ENCODE assay signal across 8 mouse cellular contexts in the genomic region with DNA sequence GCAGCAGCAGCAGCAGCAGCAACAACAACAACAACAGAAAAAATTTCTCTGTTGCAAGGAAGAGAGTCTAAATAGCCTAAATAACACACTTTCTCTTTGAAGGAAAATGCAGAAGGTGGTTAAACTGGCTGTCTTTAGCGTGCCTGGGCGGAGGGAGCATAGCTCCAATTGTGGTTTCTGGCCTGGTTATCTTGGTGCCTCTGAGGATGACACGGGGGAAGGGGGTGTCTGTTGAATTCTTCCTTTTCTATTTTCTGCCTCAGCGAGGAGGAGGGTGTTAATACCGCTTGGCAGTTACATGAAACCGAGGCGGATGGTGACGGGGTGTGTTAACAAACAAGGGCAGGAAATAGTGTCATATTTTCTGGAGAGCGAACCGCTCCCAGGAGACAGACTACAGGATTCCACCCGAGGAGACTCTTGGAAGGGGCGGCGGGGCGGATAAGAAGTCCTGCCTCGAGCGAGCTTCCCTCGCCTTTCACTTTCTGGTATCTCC. TPM values are rescaled to one million over a fixed set of nuclear protein-coding genes. Genes with fewer than 3 reads are reported as not detected.
DNase-seq lines count a peak whose midpoint lies in the region; ATAC-seq and TF ChIP-seq lines count a peak whose summit lies in the region.

No protein-coding gene starts in this region.

- peak overlapping the region; percentile 70 for H3K4me3 ChIP-seq in testis, adult 2 months (ENCODE audit: control insufficient read depth, low read depth, low read length)
- H3K4me3 ChIP-seq in embryonic facial prominence, embryonic 12.5 days, result peak overlapping the region; percentile 19
- peak overlapping the region; percentile 56 for H3K4me3 ChIP-seq in heart, adult 2 months
- H3K4me3 ChIP-seq in midbrain, embryonic 11.5 days (ENCODE audit: low read depth, low read length), result no peak overlapping the region

- H3K4me1 ChIP-seq in testis, adult 2 months (ENCODE audit: control insufficient read depth, insufficient read depth, low read length), result peaks cover 9% of the 10 kb centered on the region
- 0 out of 2 replicates have a peak, but pooled peaks cover 2% of the 10 kb centered on the region for H3K4me1 ChIP-seq in embryonic facial prominence, embryonic 12.5 days
- peaks cover 3% of the 10 kb centered on the region for H3K4me1 ChIP-seq in heart, adult 2 months (ENCODE audit: control insufficient read depth, insufficient read depth, low read length)
- peaks cover 4% of the 10 kb centered on the region; the same call in 1 of the 2 replicates for H3K4me1 ChIP-seq in midbrain, embryonic 11.5 days (ENCODE audit: control insufficient read depth, insufficient read depth, low read length)

- H3K4me2 ChIP-seq in embryonic facial prominence, embryonic 12.5 days (replicated peaks), result peak overlapping the region; percentile 41
- peak overlapping the region; percentile 22; the same call in 1 of the 2 replicates for H3K4me2 ChIP-seq in midbrain, embryonic 11.5 days

- H3K9me3 ChIP-seq in embryonic facial prominence, embryonic 12.5 days, result no peaks in the 10 kb centered on the region
- H3K9me3 ChIP-seq in midbrain, embryonic 11.5 days (ENCODE audit: control insufficient read depth, low read length), result no peaks in the 10 kb centered on the region

- TF ChIP-seq EP300 in heart, adult 2 months (IDR thresholded peaks at IDR 0.05; ENCODE audit: insufficient read depth, low read depth, low read length), result no peak

- no peak for TF ChIP-seq CTCF in testis, adult 2 months (IDR thresholded peaks at IDR 0.05; ENCODE audit: control insufficient read depth, insufficient read depth, insufficient replicate concordance, low read depth, low read length)
- TF ChIP-seq CTCF in heart, adult 2 months (IDR thresholded peaks at IDR 0.05), result no peak

- H3K36me3 ChIP-seq in testis, adult 2 months (ENCODE audit: control insufficient read depth, insufficient read depth, low read length), result no peaks in the 10 kb centered on the region
- no peaks in the 10 kb centered on the region for H3K36me3 ChIP-seq in embryonic facial prominence, embryonic 12.5 days
- H3K36me3 ChIP-seq in heart, adult 2 months (ENCODE audit: control insufficient read depth, insufficient read depth, low read length), result no peaks in the 10 kb centered on the region
- H3K36me3 ChIP-seq in midbrain, embryonic 11.5 days (ENCODE audit: control insufficient read depth, insufficient read depth, low read length), result no peaks in the 10 kb centered on the region

- H3K27ac ChIP-seq in testis, adult 2 months (ENCODE audit: control insufficient read depth, insufficient read depth, low read depth, low read length), result no peak overlapping the region
- H3K27ac ChIP-seq in embryonic facial prominence, embryonic 12.5 days, result no peak overlapping the region
- peak overlapping the region; percentile 71 for H3K27ac ChIP-seq in heart, adult 2 months
- no peak overlapping the region for H3K27ac ChIP-seq in midbrain, embryonic 11.5 days (ENCODE audit: low read depth, low read length)

- no peak for ATAC-seq in embryonic facial prominence, embryonic 12.5 days (ENCODE audit: insufficient number of reproducible peaks, insufficient read depth, low FRiP score, low TSS enrichment)
- ATAC-seq in midbrain, embryonic 11.5 days (ENCODE audit: low FRiP score), result no peak

- no peaks in the 10 kb centered on the region for H3K79me2 ChIP-seq in heart, adult 2 months (replicated peaks; ENCODE audit: control insufficient read depth, insufficient read depth, low read length)

- no peak for TF ChIP-seq POLR2A in testis, adult 2 months (IDR thresholded peaks at IDR 0.05; ENCODE audit: control insufficient read depth, low read depth, low read length)
- TF ChIP-seq POLR2A in heart, adult 2 months (IDR thresholded peaks at IDR 0.05; ENCODE audit: insufficient read depth, low read depth, low read length), result 0 out of 2 replicates have a peak, but pooled peaks have one; percentile 29

- DNase-seq in testis, postnatal 14 days (ENCODE audit: low spot score), result no peak
- DNase-seq in heart, adult 2 months, result peak; percentile 69 to 79
- DNase-seq in kidney, adult 18-20 months, result peak; percentile 51
- DNase-seq in left cerebral cortex, postnatal 4 days, result peak; percentile 11
- DNase-seq in midbrain, embryonic 11.5 days (ENCODE audit: low spot score, missing footprints), result peak; percentile 87
- DNase-seq in thymus, postnatal 36 days, result peak; percentile 62 to 65

- intact Hi-C loops in heart, adult 2 months (cut with DNase I), result loop anchor here (1.0 to 2.0 kb wide), 3 partner anchors 64 to 619 kb away; no protein-coding TSS in a partner anchor
- intact Hi-C loops in left cerebral cortex, postnatal 4 days (cut with DNase I), result loop anchor here (5.0 to 10.0 kb wide), 2 partner anchors 201 to 484 kb away; partner anchors contain the start of gene Nog

- H3K27me3 ChIP-seq in testis, adult 2 months (ENCODE audit: control insufficient read depth, insufficient read depth, low read length), result no peaks in the 10 kb centered on the region
- H3K27me3 ChIP-seq in embryonic facial prominence, embryonic 12.5 days, result 0 out of 2 replicates have a peak, but pooled peaks cover 4% of the 10 kb centered on the region
- H3K27me3 ChIP-seq in heart, adult 2 months (ENCODE audit: control insufficient read depth, insufficient read depth, low read length), result no peaks in the 10 kb centered on the region
- H3K27me3 ChIP-seq in midbrain, embryonic 11.5 days (ENCODE audit: control insufficient read depth, insufficient read depth, low read length), result no peaks in the 10 kb centered on the region

- H3K9ac ChIP-seq in embryonic facial prominence, embryonic 12.5 days, result 0 out of 2 replicates have a peak overlapping the region, but pooled peaks have one; percentile 2
- H3K9ac ChIP-seq in heart, adult 2 months (ENCODE audit: low read depth, low read length), result peak overlapping the region; percentile 54
- H3K9ac ChIP-seq in midbrain, embryonic 11.5 days (ENCODE audit: low read length), result no peak overlapping the region

- WGBS in embryonic facial prominence, embryonic 12.5 days, result 34% methylated on average over 17 of the region's 17 CpGs
- 3% methylated on average over 17 of the region's 17 CpGs for WGBS in heart, adult 2 months
- 51% methylated on average over 17 of the region's 17 CpGs for WGBS in midbrain, embryonic 11.5 days

RNA-seq across cellular contexts. Expression of gene Gm525, which starts 27.2 kb away (rescaled TPM):
- polyA plus RNA-seq in testis, adult 2 months (2012; rRNA removed), result 10.4 and 17.4 TPM in 2 replicates
- 0.32 TPM in 1 of 2 replicates, not detected in the other for polyA plus RNA-seq in embryonic facial prominence, embryonic 12.5 days (2016; fragmentation: Nextera tagmentation; extraction: Ambion mirVana)
- not detected for total RNA-seq in heart, adult 2 months (2021)
- 0.27 TPM in 1 of 2 replicates, not detected in the other for polyA plus RNA-seq in heart, adult 2 months (2012; rRNA removed)
- not detected for total RNA-seq in left cerebral cortex, postnatal 4 days (2021)
- polyA plus RNA-seq in midbrain, embryonic 11.5 days (2014; fragmentation: Nextera tagmentation; extraction: Ambion mirVana), result not detected in 2 replicates

RNA-seq across cellular contexts. Expression of gene Dgke, which starts 34.2 kb away (rescaled TPM):
- 2.9 and 4.0 TPM in 2 replicates for polyA plus RNA-seq in testis, adult 2 months (2012; rRNA removed)
- 6.5 and 6.6 TPM in 2 replicates for polyA plus RNA-seq in embryonic facial prominence, embryonic 12.5 days (2016; fragmentation: Nextera tagmentation; extraction: Ambion mirVana)
- 10 to 100 TPM in 1 of 2 experiments, 1 to 10 TPM in 1; 9.3 to 12.4 TPM for total RNA-seq in heart, adult 2 months (2021)
- 5.6 and 8.2 TPM in 2 replicates for polyA plus RNA-seq in heart, adult 2 months (2012; rRNA removed)
- total RNA-seq in left cerebral cortex, postnatal 4 days (2021), result 10 to 100 TPM; 31.6 to 33.7 TPM
- polyA plus RNA-seq in midbrain, embryonic 11.5 days (2014; fragmentation: Nextera tagmentation; extraction: Ambion mirVana), result 4.1 and 4.6 TPM in 2 replicates
